Mouse (Mus musculus) C2C12 (cell line): ENCODE measurements around the gene Faim.

ENCODE experiments used
- CTCF ChIP-seq: IDR thresholded peaks from one replicate; pipeline ENCODE4 v1.5.1; 2011; ENCODE audit not compliant: control insufficient read depth, insufficient read depth, insufficient read length
- FOSL1 ChIP-seq: IDR thresholded peaks from one replicate; pipeline ENCODE4 v1.8.0; 2011; ENCODE audit warnings: mild to moderate bottlenecking, low read length; ENCODE audit not compliant: poor library complexity, insufficient read depth, severe bottlenecking
- MAX ChIP-seq: IDR thresholded peaks from one replicate; pipeline ENCODE4 v1.6.1; 2011; ENCODE audit warnings: mild to moderate bottlenecking, control low read depth
- MYOD1 ChIP-seq: IDR thresholded peaks from one replicate; pipeline ENCODE4 v1.6.1; 2011; ENCODE audit warnings: low read depth; ENCODE audit not compliant: control insufficient read depth, insufficient read length
- MYOG ChIP-seq: IDR thresholded peaks from one replicate; pipeline ENCODE4 v1.6.1; 2011; ENCODE audit not compliant: control insufficient read depth, insufficient read length; ENCODE audit errors: extremely low read depth
- USF1 ChIP-seq: IDR thresholded peaks from one replicate; pipeline ENCODE4 v1.6.1; 2011; ENCODE audit warnings: low read depth, mild to moderate bottlenecking, control low read depth, moderate library complexity

DNA sequence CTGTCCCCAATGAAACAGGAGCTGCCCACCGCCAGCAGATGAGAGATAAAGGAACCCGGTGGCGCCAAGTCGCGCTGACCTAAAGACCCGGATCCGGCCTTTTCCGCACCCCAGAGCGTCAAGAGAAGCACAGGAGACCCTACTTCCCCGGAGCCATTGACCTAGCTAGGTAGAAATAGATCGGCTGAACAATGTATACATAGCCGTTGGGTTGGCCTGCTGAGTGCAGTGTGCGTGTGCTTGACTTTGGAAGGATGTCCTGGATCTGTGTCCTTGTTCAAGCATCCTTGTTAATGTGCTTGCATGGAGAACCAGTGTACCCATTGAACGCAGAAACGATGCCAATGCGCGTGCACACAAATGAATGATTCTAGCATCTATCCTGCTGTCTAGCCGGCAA is 22.5 kb upstream of the Faim start:
- no peak for TF ChIP-seq CTCF
- TF ChIP-seq USF1, result no peak
- TF ChIP-seq FOSL1, result no peak
- no peak for TF ChIP-seq MYOD1
- TF ChIP-seq MAX, result no peak
- TF ChIP-seq MYOG, result no peak
